Mouse (Mus musculus) lung, postnatal 0 days (tissue): Measurements from ENCODE around the gene Zfp341.

Source experiments
- CTCF ChIP-seq: IDR thresholded peaks from 2 replicates; pipeline ENCODE4 v1.5.1; 2016; ENCODE audit warnings: antibody characterized with exemption, mild to moderate bottlenecking
- EP300 ChIP-seq: IDR thresholded peaks from 2 replicates; pipeline ENCODE4 v1.6.1; 2016; ENCODE audit warnings: antibody characterized with exemption, mild to moderate bottlenecking, control low read depth

DNA sequence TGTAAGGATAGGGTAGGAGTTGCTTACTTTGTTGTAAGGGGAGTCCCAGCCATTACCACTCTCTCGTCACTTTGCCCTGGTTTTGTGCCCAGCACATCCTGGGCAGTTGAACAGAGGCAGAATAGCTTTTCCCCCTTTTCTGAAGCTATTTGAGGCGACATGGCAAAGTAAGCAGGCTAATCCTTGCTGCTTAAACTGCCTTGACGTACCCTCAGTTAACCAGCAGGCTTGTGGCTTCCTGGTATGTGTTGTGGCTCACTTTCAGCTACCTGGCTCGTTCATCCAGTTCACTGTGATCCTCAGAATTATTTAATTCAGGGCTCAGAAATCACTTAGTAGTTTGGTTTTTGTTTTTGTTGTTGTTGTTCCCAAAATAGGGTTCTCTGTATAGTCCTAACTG is 57.6 kb downstream of the Zfp341 start:
- TF ChIP-seq CTCF (no peak), EP300 (no peak)
